ENCODE assay signal across 8 mouse cellular contexts in genomic region chr4:101496188-101496533, GRCm38 (mm10). TPM values are rescaled to one million over a fixed set of nuclear protein-coding genes. Genes with fewer than 3 reads are reported as not detected.
DNase-seq lines count a peak whose midpoint lies in the region; ATAC-seq lines count a peak whose summit lies in the region.

No protein-coding gene starts in this region.

- no peaks in the 10 kb centered on the region for H3K9me3 ChIP-seq in kidney, embryonic 15.5 days (replicated peaks)
- no peaks in the 10 kb centered on the region for H3K9me3 ChIP-seq in embryonic facial prominence, embryonic 10.5 days
- no peaks in the 10 kb centered on the region for H3K9me3 ChIP-seq in hindbrain, embryonic 15.5 days
- H3K9me3 ChIP-seq in midbrain, embryonic 16.5 days (replicated peaks; ENCODE audit: control insufficient read depth, low read length, poor library complexity, severe bottlenecking): no peaks in the 10 kb centered on the region

- H3K36me3 ChIP-seq in kidney, embryonic 15.5 days: no peaks in the 10 kb centered on the region
- no peaks in the 10 kb centered on the region for H3K36me3 ChIP-seq in embryonic facial prominence, embryonic 10.5 days (replicated peaks)
- no peaks in the 10 kb centered on the region for H3K36me3 ChIP-seq in hindbrain, embryonic 15.5 days
- H3K36me3 ChIP-seq in midbrain, embryonic 16.5 days (ENCODE audit: control insufficient read depth, insufficient read depth, low read length): no peaks in the 10 kb centered on the region

- peak overlapping the region; percentile 84 for H3K4me2 ChIP-seq in kidney, embryonic 15.5 days
- peak overlapping the region; percentile 95 for H3K4me2 ChIP-seq in hindbrain, embryonic 15.5 days
- H3K4me2 ChIP-seq in midbrain, embryonic 16.5 days (ENCODE audit: low read length): peak overlapping the region; percentile 90

- H3K27ac ChIP-seq in kidney, embryonic 15.5 days: no peak overlapping the region
- peak overlapping the region; percentile 54 for H3K27ac ChIP-seq in embryonic facial prominence, embryonic 10.5 days (replicated peaks)
- H3K27ac ChIP-seq in hindbrain, embryonic 15.5 days (replicated peaks): no peak overlapping the region
- no peak overlapping the region for H3K27ac ChIP-seq in midbrain, embryonic 16.5 days (ENCODE audit: low read length)

- no peak; the same call in 1 of the 2 replicates for ATAC-seq in kidney, embryonic 15.5 days (replicated peaks; ENCODE audit: low FRiP score)
- peak; percentile 33; the same call in 1 of the 2 replicates for ATAC-seq in hindbrain, embryonic 15.5 days (ENCODE audit: low FRiP score, low read depth)
- ATAC-seq in midbrain, embryonic 16.5 days: peak; percentile 63
- no peak for ATAC-seq in erythroid progenitor cell, adult 5-6 weeks (replicated peaks; ENCODE audit: low FRiP score, poor library complexity, severe bottlenecking)

- peaks cover 53% of the 10 kb centered on the region for H3K27me3 ChIP-seq in kidney, embryonic 15.5 days
- H3K27me3 ChIP-seq in embryonic facial prominence, embryonic 10.5 days (replicated peaks; ENCODE audit: low read depth, poor library complexity, severe bottlenecking): peaks cover 67% of the 10 kb centered on the region
- H3K27me3 ChIP-seq in hindbrain, embryonic 15.5 days: peaks cover 19% of the 10 kb centered on the region
- H3K27me3 ChIP-seq in midbrain, embryonic 16.5 days (ENCODE audit: control insufficient read depth, insufficient read depth, low read depth, low read length): peaks cover 4% of the 10 kb centered on the region

- DNase-seq in kidney, adult 9 months: no peak
- no peak for DNase-seq in embryonic facial prominence, embryonic 10.5 days (ENCODE audit: low spot score)
- DNase-seq in adrenal gland, postnatal 10 days: no peak
- no peak for DNase-seq in yolk sac, embryonic 10.5 days (ENCODE audit: low spot score)

- 2% methylated on average over 28 of the region's 28 CpGs for WGBS in kidney, embryonic 15.5 days
- 1% methylated on average over 28 of the region's 28 CpGs for WGBS in embryonic facial prominence, embryonic 10.5 days
- 3% methylated on average over 28 of the region's 28 CpGs for WGBS in hindbrain, embryonic 15.5 days
- 1% methylated on average over 28 of the region's 28 CpGs for WGBS in midbrain, embryonic 16.5 days

- peak overlapping the region; percentile 49 for H3K4me3 ChIP-seq in kidney, embryonic 15.5 days (replicated peaks)
- H3K4me3 ChIP-seq in embryonic facial prominence, embryonic 10.5 days: peak overlapping the region; percentile 76
- H3K4me3 ChIP-seq in hindbrain, embryonic 15.5 days: peak overlapping the region; percentile 71
- H3K4me3 ChIP-seq in midbrain, embryonic 16.5 days (ENCODE audit: low read depth, low read length): peak overlapping the region; percentile 73

- peak overlapping the region; percentile 25; the same call in 1 of the 2 replicates for H3K9ac ChIP-seq in kidney, embryonic 15.5 days
- H3K9ac ChIP-seq in hindbrain, embryonic 15.5 days: peak overlapping the region; percentile 62
- peak overlapping the region; percentile 81 for H3K9ac ChIP-seq in midbrain, embryonic 16.5 days (ENCODE audit: low read depth, low read length)

- H3K4me1 ChIP-seq in kidney, embryonic 15.5 days: peaks cover 18% of the 10 kb centered on the region
- H3K4me1 ChIP-seq in embryonic facial prominence, embryonic 10.5 days: peaks cover 26% of the 10 kb centered on the region
- H3K4me1 ChIP-seq in hindbrain, embryonic 15.5 days (replicated peaks): peaks cover 11% of the 10 kb centered on the region
- H3K4me1 ChIP-seq in midbrain, embryonic 16.5 days (ENCODE audit: control insufficient read depth, insufficient read depth, low read length): no peaks in the 10 kb centered on the region

RNA-seq across cellular contexts. Expression of gene Dnajc6, which starts 0.3 kb away (rescaled TPM):
- 1.0 and 1.2 TPM in 2 replicates for polyA plus RNA-seq in kidney, embryonic 15.5 days (2015; fragmentation: Nextera tagmentation; extraction: Ambion mirVana)
- 1.5 and 1.6 TPM in 2 replicates for polyA plus RNA-seq in embryonic facial prominence, embryonic 10.5 days (2016; fragmentation: Nextera tagmentation; extraction: Ambion mirVana)
- 59.3 and 60.4 TPM in 2 replicates for polyA plus RNA-seq in hindbrain, embryonic 15.5 days (2015; fragmentation: Nextera tagmentation; extraction: Ambion mirVana)
- polyA plus RNA-seq in midbrain, embryonic 16.5 days (2015; fragmentation: Nextera tagmentation; extraction: Ambion mirVana): 62.0 and 77.1 TPM in 2 replicates
- total RNA-seq in adrenal gland, postnatal 10 days (2021): 1 to 10 TPM; 7.3 to 9.1 TPM
- total RNA-seq in erythroid progenitor cell, adult 5-6 weeks (2015; ENCODE audit: low replicate concordance): 2.9 and 3.4 TPM in 2 replicates
- total RNA-seq in erythroid progenitor cell, adult 5-6 weeks (2017; ENCODE audit: low replicate concordance): 1.3 and 11.2 TPM in 2 replicates

Comparison
In these comparisons a context has a peak if more than half of its experiments do, and no peak if none do; other contexts are left out.
1. ATAC-seq: peak in hindbrain, embryonic 15.5 days (single experiment) and midbrain, embryonic 16.5 days (single experiment); none in kidney, embryonic 15.5 days (single experiment) and erythroid progenitor cell, adult 5-6 weeks (single experiment).
2. H3K9ac ChIP-seq: peak in every context shown above with its lines; median percentile 81 in midbrain, embryonic 16.5 days; 62 in hindbrain, embryonic 15.5 days; 25 in kidney, embryonic 15.5 days.
3. RNA of gene Dnajc6, which starts 0.3 kb away (polyA plus RNA-seq): 62.0 to 77.1 TPM in midbrain, embryonic 16.5 days and 59.3 to 60.4 TPM in hindbrain, embryonic 15.5 days; 1.5 to 1.6 TPM in embryonic facial prominence, embryonic 10.5 days and 1.0 to 1.2 TPM in kidney, embryonic 15.5 days; every median in the first group is over 10 times any median in the second.
4. Peak in every context shown above with its lines, with median percentiles within 50 percentile points of each other: H3K4me2 ChIP-seq and H3K4me3 ChIP-seq.